Mouse (Mus musculus): ENCODE results near the gene Mllt10.

GRCm38 (mm10) chr2:18025116-18025515, 29.9 kb upstream of the Mllt10 start:
- TF ChIP-seq NRF1 (IDR thresholded peaks at IDR 0.05; ENCODE audit: insufficient read depth, low read depth, low read length, poor library complexity, severe bottlenecking) (no peak), POLR2AphosphoS5 (IDR thresholded peaks at IDR 0.05; ENCODE audit: borderline replicate concordance, low read depth, low read length) (no peak), CTCF (IDR thresholded peaks at IDR 0.05 in 2 of 3, conservative IDR thresholded peaks at IDR 0.05 in 1 of 3; ENCODE audit: control insufficient read depth in 1 of 3, insufficient read depth in 1 of 3, low read depth in 2 of 3, low read length in 3 of 3, poor library complexity in 1 of 3, severe bottlenecking in 1 of 3) (no peak), MXI1 (IDR thresholded peaks at IDR 0.05; ENCODE audit: low read depth, low read length) (no peak), GATA1 (IDR thresholded peaks at IDR 0.05; ENCODE audit: low read depth, low read length) (no peak), MAZ (IDR thresholded peaks at IDR 0.05; ENCODE audit: low read depth, low read length) (no peak), MAFK (IDR thresholded peaks at IDR 0.05; ENCODE audit: borderline replicate concordance, low read depth, low read length) (no peak), MYB (IDR thresholded peaks at IDR 0.05; ENCODE audit: low read depth, low read length) (no peak)

Data from MEL (cell line).